Mouse (Mus musculus) MEL (cell line): Measurements from ENCODE around the gene Ube2g1. TPM values are rescaled to one million over a fixed set of nuclear protein-coding genes. Genes with fewer than 3 reads are reported as not detected.

Experiments
- DNase-seq: peaks from one replicate; pipeline ENCODE4 v3.0.0; 2011; ENCODE audit warnings: low read depth, low spot score
- H3K27ac ChIP-seq: 2 replicates; pipeline ENCODE4 v1.5.1; 2012; ENCODE audit warnings: low read depth, mild to moderate bottlenecking, control low read depth, low read length, moderate library complexity; ENCODE audit not compliant: control insufficient read depth
- H3K27me3 ChIP-seq, 2 experiments: fragments of 150-350 bp in 1 of 2; sonication (generic) in 1 of 2; 2 replicates each; pipeline ENCODE4 v1.6.1; 2012; ENCODE audit warnings: low read length in 2 of 2, mild to moderate bottlenecking in 2 of 2, improper control_type of control experiment in 1 of 2, moderate library complexity in 1 of 2; ENCODE audit not compliant: insufficient read depth in 2 of 2, control insufficient read depth in 1 of 2
- H3K36me3 ChIP-seq, 2 experiments: 2 replicates each; pipeline ENCODE4 v1.6.1; 2012 to 2014; ENCODE audit warnings: low read length in 2 of 2, improper control_type of control experiment in 1 of 2, inconsistent platforms in 1 of 2, mild to moderate bottlenecking in 1 of 2; ENCODE audit not compliant: insufficient read depth in 2 of 2, control insufficient read depth in 1 of 2
- H3K4me1 ChIP-seq, 2 experiments: fragments of 150-350 bp in 1 of 2; sonication (generic) in 1 of 2; 2 replicates each; pipeline ENCODE4 v1.6.1; 2012; ENCODE audit warnings: low read length in 2 of 2, improper control_type of control experiment in 1 of 2, mild to moderate bottlenecking in 1 of 2; ENCODE audit not compliant: insufficient read depth in 2 of 2, control insufficient read depth in 1 of 2
- H3K4me3 ChIP-seq, 2 experiments: fragments of 150-350 bp in 1 of 2; sonication (generic) in 1 of 2; 2 replicates each; pipeline ENCODE4 v1.5.1; 2012; ENCODE audit warnings: low read depth in 2 of 2, low read length in 2 of 2, mild to moderate bottlenecking in 2 of 2, moderate library complexity in 2 of 2, control low read depth in 1 of 2, improper control_type of control experiment in 1 of 2; ENCODE audit not compliant: control insufficient read depth in 1 of 2, insufficient read depth in 1 of 2
- H3K79me2 ChIP-seq: 2 replicates; pipeline ENCODE4 v1.6.1; 2012; ENCODE audit warnings: mild to moderate bottlenecking, low read length, moderate library complexity; ENCODE audit not compliant: control insufficient read depth, poor library complexity, insufficient read depth
- H3K9ac ChIP-seq: 2 replicates; pipeline ENCODE4 v1.6.1; 2012; ENCODE audit warnings: low read depth, mild to moderate bottlenecking, control low read depth, low read length, moderate library complexity; ENCODE audit not compliant: control insufficient read depth, poor library complexity, severe bottlenecking
- H3K9me3 ChIP-seq: fragments of 150-350 bp; sonication (generic); replicated peaks from 2 replicates; pipeline ENCODE4 v1.6.1; 2012; ENCODE audit warnings: mild to moderate bottlenecking, low read length, improper control_type of control experiment, moderate library complexity; ENCODE audit not compliant: insufficient read depth
- CHD2 ChIP-seq: IDR thresholded peaks from 2 replicates; pipeline ENCODE4 v1.6.1; 2011; ENCODE audit warnings: low read length, improper control_type of control experiment
- CTCF ChIP-seq, 3 experiments: IDR thresholded peaks in 2 of 3; conservative IDR thresholded peaks in 1 of 3; 2 replicates each; pipeline ENCODE4 v1.5.1; 2011 to 2012; ENCODE audit warnings: low read length in 3 of 3, low read depth in 2 of 3, mild to moderate bottlenecking in 2 of 3, improper control_type of control experiment in 1 of 3, inconsistent platforms in 1 of 3, mixed read lengths in 1 of 3, moderate library complexity in 1 of 3; ENCODE audit not compliant: control insufficient read depth in 1 of 3, insufficient read depth in 1 of 3, poor library complexity in 1 of 3, severe bottlenecking in 1 of 3
- E2F4 ChIP-seq: IDR thresholded peaks from 2 replicates; pipeline ENCODE4 v1.6.1; 2011; ENCODE audit warnings: low read depth, low read length, improper control_type of control experiment, borderline replicate concordance
- ELF1 ChIP-seq: IDR thresholded peaks from 2 replicates; pipeline ENCODE4 v1.6.1; 2014; ENCODE audit warnings: low read depth, mild to moderate bottlenecking, inconsistent platforms, low read length, improper control_type of control experiment, moderate library complexity
- EP300 ChIP-seq, 2 experiments: IDR thresholded peaks; 2 replicates each; pipeline ENCODE4 v1.6.1; 2011; ENCODE audit warnings: improper control_type of control experiment in 2 of 2, low read length in 2 of 2, low read depth in 1 of 2, mild to moderate bottlenecking in 1 of 2
- ETS1 ChIP-seq: IDR thresholded peaks from 2 replicates; pipeline ENCODE4 v1.6.1; 2012; ENCODE audit warnings: low read depth, mild to moderate bottlenecking, inconsistent platforms, low read length, improper control_type of control experiment, moderate library complexity
- GATA1 ChIP-seq: IDR thresholded peaks from 2 replicates; pipeline ENCODE4 v1.6.1; 2011; ENCODE audit warnings: low read depth, low read length, improper control_type of control experiment
- HCFC1 ChIP-seq: IDR thresholded peaks from 2 replicates; pipeline ENCODE4 v1.6.1; 2012; ENCODE audit warnings: low read depth, mild to moderate bottlenecking, inconsistent platforms, low read length, improper control_type of control experiment, moderate library complexity
- KAT2A ChIP-seq: conservative IDR thresholded peaks from 2 replicates; pipeline ENCODE4 v1.6.1; 2012; ENCODE audit warnings: low read depth, low read length, improper control_type of control experiment, inconsistent platforms
- MEF2A ChIP-seq: IDR thresholded peaks from 2 replicates; pipeline ENCODE4 v1.6.1; 2014; ENCODE audit warnings: low read depth, mild to moderate bottlenecking, inconsistent platforms, low read length, improper control_type of control experiment; ENCODE audit not compliant: poor library complexity, insufficient replicate concordance, severe bottlenecking; ENCODE audit errors: extremely low read depth
- MYB ChIP-seq: IDR thresholded peaks from 2 replicates; pipeline ENCODE4 v1.6.1; 2011; ENCODE audit warnings: mild to moderate bottlenecking, low read depth, low read length, improper control_type of control experiment
- MYC ChIP-seq: IDR thresholded peaks from 2 replicates; pipeline ENCODE4 v1.6.1; 2011; ENCODE audit warnings: low read depth, mild to moderate bottlenecking, low read length, improper control_type of control experiment, moderate library complexity
- RAD21 ChIP-seq: IDR thresholded peaks from 2 replicates; pipeline ENCODE4 v1.6.1; 2011; ENCODE audit warnings: mild to moderate bottlenecking, low read depth, low read length, improper control_type of control experiment
- SIN3A ChIP-seq: IDR thresholded peaks from 2 replicates; pipeline ENCODE4 v1.6.1; 2012; ENCODE audit warnings: low read length, improper control_type of control experiment, inconsistent platforms
- SMC3 ChIP-seq: IDR thresholded peaks from 2 replicates; pipeline ENCODE4 v1.6.1; 2011; ENCODE audit warnings: low read depth, low read length, improper control_type of control experiment
- TAL1 ChIP-seq: IDR thresholded peaks from 2 replicates; pipeline ENCODE4 v1.6.1; 2012; ENCODE audit warnings: mild to moderate bottlenecking, inconsistent platforms, low read length, moderate library complexity, mixed read lengths
- USF1 ChIP-seq: IDR thresholded peaks from 2 replicates; pipeline ENCODE4 v1.6.1; 2014; ENCODE audit warnings: low read depth, mild to moderate bottlenecking, inconsistent platforms, low read length, improper control_type of control experiment, moderate library complexity
- USF2 ChIP-seq, 2 experiments: IDR thresholded peaks; 2 replicates each; pipeline ENCODE4 v1.6.1; 2011 to 2012; ENCODE audit warnings: improper control_type of control experiment in 2 of 2, low read length in 2 of 2, borderline replicate concordance in 1 of 2, inconsistent platforms in 1 of 2, low read depth in 1 of 2, mild to moderate bottlenecking in 1 of 2; ENCODE audit not compliant: insufficient read depth in 1 of 2
- ZC3H11A ChIP-seq: IDR thresholded peaks from 2 replicates; pipeline ENCODE4 v1.6.1; 2012; ENCODE audit warnings: low read depth, mild to moderate bottlenecking, inconsistent platforms, low read length, improper control_type of control experiment
- ZNF384 ChIP-seq: IDR thresholded peaks from 2 replicates; pipeline ENCODE4 v1.6.1; 2012; ENCODE audit warnings: low read depth, mild to moderate bottlenecking, inconsistent platforms, low read length, improper control_type of control experiment
- polyA plus RNA-seq, 2 experiments: library from polyadenylated mRNA; stranded (reverse) in 1 of 2; unstranded in 1 of 2; fragments of >175 nt in 1 of 2; fragments of >200 nt in 1 of 2; gene quantifications; 2 replicates each; pipeline versions ENCODE4 v1.2.1 to v1.2.4; 2012; ENCODE audit warnings: low replicate concordance in 2 of 2, low read depth in 1 of 2; ENCODE audit not compliant: insufficient read length in 2 of 2, insufficient read depth in 1 of 2, missing spikeins in 1 of 2
- total RNA-seq: library from RNA; depleted of rRNA; stranded (reverse); fragments of 300-350 nt; gene quantifications from 2 replicates; pipeline ENCODE4 v1.2.3, GENCODE M21; 2012

Ube2g1 gene
- total and polyA plus RNA-seq, 3 experiments = 26.6 to 38.1 (median 38.0) TPM

GRCm38 (mm10) chr11:72570319-72570979 is 36.6 kb upstream of the Ube2g1 start (continued):
- TF ChIP-seq HCFC1 (0 out of 2 replicates have a peak, but pooled peaks have one; percentile 8), MEF2A (no peak), GATA1 (0 out of 2 replicates have a peak, but pooled peaks have one; percentile 4), ETS1 (no peak), CHD2 (no peak), USF2 (IDR thresholded peaks at IDR 0.05; ENCODE audit: borderline replicate concordance in 1 of 2, insufficient read depth in 1 of 2, low read depth in 1 of 2, low read length in 2 of 2) (no peak), SMC3 (peak; percentile 96), E2F4 (no peak), MYB (no peak), ZNF384 (no peak), TAL1 (no peak), MYC (0 out of 2 replicates have a peak, but pooled peaks have one; percentile 21)

GRCm38 (mm10) chr11:72573819-72574218 is 33.3 kb upstream of the Ube2g1 start:
- TF ChIP-seq EP300 (IDR thresholded peaks at IDR 0.05; ENCODE audit: low read depth in 1 of 2, low read length in 2 of 2) (no peak), USF2 (IDR thresholded peaks at IDR 0.05; ENCODE audit: borderline replicate concordance in 1 of 2, insufficient read depth in 1 of 2, low read depth in 1 of 2, low read length in 2 of 2) (no peak), ZC3H11A (peak; percentile 79), SIN3A (peak; percentile 43; the same call in 1 of the 2 replicates), RAD21 (peak; percentile 79), ELF1 (no peak), CTCF (IDR thresholded peaks at IDR 0.05 in 2 of 3, conservative IDR thresholded peaks at IDR 0.05 in 1 of 3; ENCODE audit: control insufficient read depth in 1 of 3, insufficient read depth in 1 of 3, low read depth in 2 of 3, low read length in 3 of 3, poor library complexity in 1 of 3, severe bottlenecking in 1 of 3) (peak; percentile 55 to 72 (median 56)), KAT2A (no peak), MYC (no peak), SMC3 (peak; percentile 83), USF1 (no peak), MEF2A (no peak)
- Histone ChIP-seq H3K4me3 (no peak overlapping the region), H3K9ac (no peak overlapping the region), H3K9me3 (no peaks in the 10 kb centered on the region), H3K79me2 (no peaks in the 10 kb centered on the region), H3K27me3 (no peaks in the 10 kb centered on the region), H3K27ac (no peak overlapping the region), H3K36me3 (no peaks in the 10 kb centered on the region), H3K4me1 (peaks cover 0 to 2% of the 10 kb centered on the region in 2 experiments; a peak in 1 of 4 replicates)
- DNase-seq = peak; percentile 73
